Mouse (Mus musculus) kidney, postnatal 0 days (tissue): ENCODE data around the gene Zfp219. TPM values are rescaled to one million over a fixed set of nuclear protein-coding genes. Genes with fewer than 3 reads are reported as not detected.

Experiments used
- ATAC-seq: fragments of 200-750 bp; cut with Nextera tagmentation; replicated peaks from 2 replicates; pipeline ENCODE4 v1.8.0; 2017; ENCODE audit warnings: low read depth, moderate number of reproducible peaks, moderate TSS enrichment, moderate library complexity; ENCODE audit not compliant: low FRiP score
- DNase-seq: peaks from one replicate; pipeline ENCODE4 v3.0.0-alpha.2; 2016; ENCODE audit warnings: low spot score
- H3K27ac ChIP-seq: fragments of 300-500 bp; sonication (generic); 2 replicates; pipeline ENCODE4 v1.5.1; 2014; ENCODE audit warnings: mild to moderate bottlenecking
- H3K27me3 ChIP-seq: fragments of 300-500 bp; sonication (generic); 2 replicates; pipeline ENCODE4 v1.6.1; 2014; ENCODE audit warnings: low read length, mixed read lengths; ENCODE audit not compliant: insufficient read depth
- H3K36me3 ChIP-seq: fragments of 300-500 bp; sonication (generic); 2 replicates; pipeline ENCODE4 v1.6.1; 2014; ENCODE audit warnings: low read length, mixed read lengths; ENCODE audit not compliant: insufficient read depth
- H3K4me1 ChIP-seq: fragments of 300-500 bp; sonication (generic); replicated peaks from 2 replicates; pipeline ENCODE4 v1.6.1; 2014; ENCODE audit warnings: antibody characterized with exemption, low read length, mixed read lengths; ENCODE audit not compliant: insufficient read depth
- H3K4me2 ChIP-seq: fragments of 300-500 bp; sonication (generic); 2 replicates; pipeline ENCODE4 v1.6.1; 2014; ENCODE audit warnings: mild to moderate bottlenecking, low read length, moderate library complexity, mixed read lengths
- H3K4me3 ChIP-seq: fragments of 300-500 bp; sonication (generic); replicated peaks from 2 replicates; pipeline ENCODE4 v1.5.1; 2014; ENCODE audit warnings: low read depth, low read length
- H3K9ac ChIP-seq: fragments of 300-500 bp; sonication (generic); 2 replicates; pipeline ENCODE4 v1.6.1; 2014; ENCODE audit warnings: low read depth, low read length
- H3K9me3 ChIP-seq: fragments of 300-500 bp; sonication (generic); replicated peaks from 2 replicates; pipeline ENCODE4 v1.6.1; 2016; ENCODE audit warnings: low read length, inconsistent platforms, mixed read lengths
- CTCF ChIP-seq: IDR thresholded peaks from 2 replicates; pipeline ENCODE4 v1.5.1; 2016; ENCODE audit warnings: antibody characterized with exemption, low read depth, mild to moderate bottlenecking, moderate library complexity
- WGBS: fragments of 180-500 bp; shearing (Covaris S2); extraction: QIAGEN DNeasy Blood & Tissue Kit; methylation state at CpG from one replicate; pipeline ENCODE4 v1.1.7; 2014; 5-methylcytosine and 5-hydroxymethylcytosine counted together
- polyA plus RNA-seq: library from polyadenylated mRNA; unstranded; fragments of >200 nt; fragmentation: Nextera tagmentation; extraction: Ambion mirVana; gene quantifications from 2 replicates; pipeline ENCODE4 v1.2.1, GENCODE M21; 2015

Zfp219 gene
- polyA plus RNA-seq, 1 experiment from 2014 or later = 35.8 TPM

DNA sequence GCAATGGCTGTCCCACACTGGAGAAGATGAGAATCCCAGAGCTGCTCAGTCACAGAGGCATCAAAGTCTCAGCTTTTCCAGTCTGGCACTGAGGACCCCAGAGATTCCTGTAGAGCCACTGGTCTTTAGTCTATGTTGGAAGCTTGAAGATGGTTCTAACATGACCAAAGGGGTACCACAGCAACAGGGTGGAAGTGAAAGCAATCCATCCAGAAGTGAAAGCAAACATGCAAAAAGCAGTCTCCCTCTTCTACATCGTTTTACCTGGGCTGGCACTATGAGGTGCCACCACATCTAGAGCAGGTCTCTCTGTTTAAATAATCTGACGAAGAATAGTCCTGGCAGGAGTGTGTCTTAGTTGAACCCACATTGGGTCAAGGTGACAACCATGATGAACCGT, 41.3 kb downstream of the Zfp219 start:
- no peak overlapping the region for H3K9ac ChIP-seq
- H3K4me3 ChIP-seq = no peak overlapping the region
- WGBS = 85% methylated on average over 3 of the region's 3 CpGs
- no peak for DNase-seq
- H3K36me3 ChIP-seq = no peaks in the 10 kb centered on the region
- no peak for ATAC-seq
- H3K4me1 ChIP-seq = peaks cover 3% of the 10 kb centered on the region; the same call in 1 of the 2 replicates
- no peak overlapping the region for H3K27ac ChIP-seq
- TF ChIP-seq CTCF = no peak
- H3K4me2 ChIP-seq = no peak overlapping the region
- no peaks in the 10 kb centered on the region for H3K9me3 ChIP-seq
- no peaks in the 10 kb centered on the region for H3K27me3 ChIP-seq

DNA sequence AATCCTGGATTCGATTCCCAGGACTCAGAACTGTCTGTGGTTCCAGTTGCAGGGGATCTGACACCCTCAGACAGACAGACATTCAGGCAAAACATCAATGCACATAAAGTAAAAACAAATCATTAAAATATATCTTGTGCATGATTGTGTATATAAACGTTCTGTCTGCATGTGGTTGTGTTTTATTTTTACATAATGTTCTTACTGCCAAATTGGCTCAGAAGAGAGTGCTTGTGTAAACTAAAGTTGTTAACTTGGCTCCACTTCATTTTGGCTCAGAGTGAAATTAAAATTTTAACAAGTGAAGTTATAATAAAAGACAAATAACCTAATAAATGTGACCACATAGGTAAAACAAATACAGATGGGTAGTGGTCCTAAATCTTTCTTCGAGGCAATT, 53.1 kb downstream of the Zfp219 start:
- no peak for DNase-seq
- H3K27me3 ChIP-seq = no peaks in the 10 kb centered on the region
- no peak overlapping the region for H3K27ac ChIP-seq
- no peak overlapping the region for H3K4me3 ChIP-seq
- no peak overlapping the region for H3K4me2 ChIP-seq
- no peak for TF ChIP-seq CTCF
- WGBS = 81% methylated on average over 3 of the region's 3 CpGs
- no peak for ATAC-seq
- no peaks in the 10 kb centered on the region for H3K36me3 ChIP-seq
- H3K9me3 ChIP-seq = no peaks in the 10 kb centered on the region
- H3K9ac ChIP-seq = no peak overlapping the region
- H3K4me1 ChIP-seq = no peaks in the 10 kb centered on the region

DNA sequence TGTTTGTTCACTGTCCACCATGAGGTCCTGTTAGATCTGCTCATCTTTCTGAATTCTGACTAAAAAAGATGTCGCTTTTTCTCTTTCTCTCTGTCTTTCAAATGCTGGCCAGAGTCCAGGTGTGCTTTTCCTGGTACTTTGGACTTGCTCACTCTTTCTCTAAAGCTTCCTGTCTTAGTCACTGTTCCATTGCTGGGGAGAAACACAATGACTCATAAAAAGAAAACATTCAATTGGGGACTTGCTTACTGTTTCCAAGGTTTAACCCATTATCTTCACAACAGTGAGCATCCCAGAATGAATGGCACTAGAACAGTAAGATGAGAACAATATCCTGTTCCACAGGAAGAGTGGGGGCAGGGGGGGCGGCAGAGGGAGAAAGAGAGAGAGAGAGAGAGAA, 60.2 kb downstream of the Zfp219 start:
- 92% methylated on average over 2 of the region's 2 CpGs for WGBS
- DNase-seq (no peak), ATAC-seq (no peak)
- Histone ChIP-seq H3K27ac (no peak overlapping the region), H3K36me3 (no peaks in the 10 kb centered on the region), H3K4me1 (no peaks in the 10 kb centered on the region), H3K4me3 (no peak overlapping the region), H3K9me3 (no peaks in the 10 kb centered on the region), H3K4me2 (no peak overlapping the region), H3K9ac (no peak overlapping the region), H3K27me3 (no peaks in the 10 kb centered on the region)
- no peak for TF ChIP-seq CTCF

Other genes starting within 250 kb of the Zfp219 start
- gene Ang4, start 247.1 kb downstream of the Zfp219 start, polyA plus RNA-seq = 0.28 and 0.33 TPM in 2 replicates
- gene AY358078, start 220.7 kb downstream of the Zfp219 start, polyA plus RNA-seq = not detected in 2 replicates
- not detected in 2 replicates for gene Ear6, start 167.0 kb downstream of the Zfp219 start, polyA plus RNA-seq
- gene Mettl17, start 135.9 kb downstream of the Zfp219 start, polyA plus RNA-seq = 46.3 and 46.6 TPM in 2 replicates
- 0.12 and 0.15 TPM in 2 replicates for gene Slc39a2, start 127.8 kb downstream of the Zfp219 start, polyA plus RNA-seq
- gene Ndrg2, start 106.6 kb downstream of the Zfp219 start, polyA plus RNA-seq = 89.2 and 95.3 TPM in 2 replicates
- not detected in 2 replicates for gene Tppp2, start 102.3 kb downstream of the Zfp219 start, polyA plus RNA-seq
- gene Rnase13, start 98.0 kb downstream of the Zfp219 start, polyA plus RNA-seq = not detected in 2 replicates
- gene Arhgef40, start 36.0 kb downstream of the Zfp219 start, polyA plus RNA-seq = 58.0 and 61.3 TPM in 2 replicates
- gene Tmem253, start 5.1 kb downstream of the Zfp219 start, polyA plus RNA-seq = 1.7 and 2.3 TPM in 2 replicates
- not detected in 2 replicates for gene Olfr221, start 21.7 kb upstream of the Zfp219 start, polyA plus RNA-seq
- gene Hnrnpc, start 83.3 kb upstream of the Zfp219 start, polyA plus RNA-seq = 367 and 400 TPM in 2 replicates
- 51.1 and 51.2 TPM in 2 replicates for gene Rpgrip1, start 90.0 kb upstream of the Zfp219 start, polyA plus RNA-seq
- 38.5 and 44.5 TPM in 2 replicates for gene Supt16, start 176.7 kb upstream of the Zfp219 start, polyA plus RNA-seq
- 22.0 and 23.3 TPM in 2 replicates for gene Chd8, start 237.0 kb upstream of the Zfp219 start, polyA plus RNA-seq